Comparison of ENCODE assay signal across 9 mouse cellular contexts in the genomic region with DNA sequence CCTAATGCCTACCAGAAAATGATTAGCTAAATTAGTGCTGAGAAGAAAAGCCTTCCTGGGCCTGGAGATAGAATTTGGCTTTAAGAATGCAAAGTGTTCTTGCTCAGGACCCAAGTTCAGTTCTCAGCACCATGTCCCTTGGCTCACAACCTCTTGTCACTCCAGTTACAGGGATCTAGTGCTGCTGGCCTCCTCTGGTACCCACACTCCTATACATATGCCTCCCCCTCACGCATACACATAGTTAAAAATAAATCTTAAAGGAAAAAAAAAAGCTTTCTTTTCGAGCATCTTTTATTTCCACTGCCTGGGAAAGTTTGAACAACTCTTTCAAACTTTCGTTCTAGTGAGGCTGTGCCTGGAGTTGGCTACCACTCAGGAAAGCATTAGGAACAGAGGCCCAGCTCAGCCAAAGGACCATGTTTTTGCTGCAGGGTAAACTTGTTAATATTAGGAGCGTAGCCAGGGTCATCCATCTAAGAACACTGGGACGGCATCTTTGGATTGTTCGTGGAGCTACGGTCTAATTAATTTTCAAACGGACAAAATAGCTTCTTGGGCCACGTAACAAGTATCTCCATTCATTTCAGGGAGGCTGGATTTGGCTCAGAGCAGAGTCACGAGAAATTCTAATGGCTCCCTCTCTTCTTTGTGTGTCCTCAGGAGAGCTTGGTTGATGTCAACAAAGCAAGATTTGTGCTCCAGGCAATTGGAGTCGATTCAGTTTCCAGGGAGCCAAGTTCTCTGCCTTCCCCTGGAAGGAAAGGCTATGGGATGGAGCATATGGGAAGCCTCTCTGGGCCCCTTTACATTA.
A peak's percentile ranks its signal among the peaks of the same experiment; 100 is the strongest.
DNase-seq lines count a peak whose midpoint lies in the region; ATAC-seq lines count a peak whose summit lies in the region.
"Had no signal": no experiment of that assay in that cellular context is flagged by ENCODE, and none has a peak within 500 bp of the region (broad histone marks: within the 10 kb centered on the region; RNA-seq: fewer than 3 reads in every experiment).

No protein-coding gene starts in this region.

- DNase-seq in midbrain, embryonic 10.5 days (ENCODE audit: low spot score) = no peak
- no peak for DNase-seq in midbrain, embryonic 11.5 days (ENCODE audit: low spot score, missing footprints)
- DNase-seq in gonadal fat pad, adult 2 months (ENCODE audit: low read depth) = peak; percentile 20
- DNase-seq in left cerebral cortex, adult 18-20 months (ENCODE audit: low spot score in 2 of 2) = peak; percentile 3 to 4
- DNase-seq in c-Kit-positive CD71-positive TER-119-positive erythroid progenitor cells, embryonic 14.5 days (ENCODE audit: low spot score) = no peak

- H3K9me3 ChIP-seq in midbrain, embryonic 10.5 days (replicated peaks) = no peaks in the 10 kb centered on the region
- H3K9me3 ChIP-seq in midbrain, embryonic 11.5 days (ENCODE audit: control insufficient read depth, low read length) = no peaks in the 10 kb centered on the region
- H3K9me3 ChIP-seq in stomach, embryonic 16.5 days (replicated peaks; ENCODE audit: control insufficient read depth, low read length) = no peaks in the 10 kb centered on the region

- no peak overlapping the region for H3K4me2 ChIP-seq in midbrain, embryonic 11.5 days
- peak overlapping the region; percentile 12; the same call in 1 of the 2 replicates for H3K4me2 ChIP-seq in stomach, embryonic 16.5 days (ENCODE audit: low read depth, low read length)

- no peak overlapping the region for H3K9ac ChIP-seq in midbrain, embryonic 11.5 days (ENCODE audit: low read length)
- no peak overlapping the region for H3K9ac ChIP-seq in stomach, embryonic 16.5 days (ENCODE audit: low read length)

- H3K27me3 ChIP-seq in midbrain, embryonic 10.5 days (ENCODE audit: low read depth, poor library complexity, severe bottlenecking) = peaks cover 24% of the 10 kb centered on the region; the same call in 1 of the 2 replicates
- peaks cover 5% of the 10 kb centered on the region; the same call in 1 of the 2 replicates for H3K27me3 ChIP-seq in midbrain, embryonic 11.5 days (ENCODE audit: control insufficient read depth, insufficient read depth, low read length)
- no peaks in the 10 kb centered on the region for H3K27me3 ChIP-seq in stomach, embryonic 16.5 days (ENCODE audit: control insufficient read depth, insufficient read depth, low read length)

- peaks cover 46% of the 10 kb centered on the region for H3K4me1 ChIP-seq in midbrain, embryonic 10.5 days
- H3K4me1 ChIP-seq in midbrain, embryonic 11.5 days (ENCODE audit: control insufficient read depth, insufficient read depth, low read length) = peaks cover 15% of the 10 kb centered on the region; the same call in 1 of the 2 replicates
- H3K4me1 ChIP-seq in stomach, embryonic 16.5 days (ENCODE audit: control insufficient read depth, insufficient read depth, low read length) = peaks cover 5% of the 10 kb centered on the region; the same call in 1 of the 2 replicates

- no peak overlapping the region for H3K4me3 ChIP-seq in midbrain, embryonic 10.5 days
- no peak overlapping the region for H3K4me3 ChIP-seq in midbrain, embryonic 11.5 days (ENCODE audit: low read depth, low read length)
- H3K4me3 ChIP-seq in stomach, embryonic 16.5 days (replicated peaks; ENCODE audit: low read length) = no peak overlapping the region
- H3K4me3 ChIP-seq: myocyte had no signal

- WGBS in midbrain, embryonic 10.5 days = 73% methylated on average over 11 of the region's 11 CpGs
- 70% methylated on average over 11 of the region's 11 CpGs for WGBS in midbrain, embryonic 11.5 days
- WGBS in stomach, embryonic 16.5 days = 46% methylated on average over 11 of the region's 11 CpGs

- no peaks in the 10 kb centered on the region for H3K36me3 ChIP-seq in midbrain, embryonic 10.5 days
- no peaks in the 10 kb centered on the region for H3K36me3 ChIP-seq in midbrain, embryonic 11.5 days (ENCODE audit: control insufficient read depth, insufficient read depth, low read length)
- no peaks in the 10 kb centered on the region for H3K36me3 ChIP-seq in stomach, embryonic 16.5 days (ENCODE audit: control insufficient read depth, insufficient read depth, low read length)

- peak overlapping the region; percentile 52 for H3K27ac ChIP-seq in midbrain, embryonic 10.5 days (replicated peaks)
- no peak overlapping the region for H3K27ac ChIP-seq in midbrain, embryonic 11.5 days (ENCODE audit: low read depth, low read length)
- peak overlapping the region; percentile 63 for H3K27ac ChIP-seq in stomach, embryonic 16.5 days (ENCODE audit: low read length)
- H3K27ac ChIP-seq: kidney, postnatal 0 days had no signal

- no peak for ATAC-seq in midbrain, embryonic 11.5 days (ENCODE audit: low FRiP score)
- peak; percentile 77; the same call in 1 of the 2 replicates for ATAC-seq in stomach, embryonic 16.5 days (ENCODE audit: insufficient read depth, low FRiP score)
- ATAC-seq in erythroid progenitor cell, adult 5-6 weeks (replicated peaks; ENCODE audit: low FRiP score, poor library complexity, severe bottlenecking) = no peak

Comparison
In these comparisons a context has a peak if more than half of its experiments do, and no peak if none do; other contexts are left out.
1. DNase-seq: peak in gonadal fat pad, adult 2 months (single experiment) and left cerebral cortex, adult 18-20 months (2 of 2); none in midbrain, embryonic 10.5 days (single experiment), midbrain, embryonic 11.5 days (single experiment) and c-Kit-positive CD71-positive TER-119-positive erythroid progenitor cells, embryonic 14.5 days (single experiment).